Mouse (Mus musculus) layer of hippocampus, adult 2 months (tissue): ENCODE results near the gene Gys1. TPM values are rescaled to one million over a fixed set of nuclear protein-coding genes. Genes with fewer than 3 reads are reported as not detected.

Source experiments
- DNase-seq, 2 experiments: peaks; one replicate each; pipeline ENCODE4 v3.0.0; 2022; ENCODE audit warnings: low spot score in 2 of 2
- H3K27ac ChIP-seq: fragments of 200-600 bp; 2 replicates; pipeline ENCODE4 v1.8.1; 2022
- H3K4me3 ChIP-seq: fragments of 200-600 bp; 2 replicates; pipeline ENCODE4 v1.8.1; 2022; ENCODE audit warnings: mild to moderate bottlenecking
- CTCF ChIP-seq: fragments of 200-600 bp; conservative IDR thresholded peaks from 2 replicates; pipeline ENCODE4 v1.8.1; 2022; ENCODE audit warnings: antibody characterized with exemption, mild to moderate bottlenecking, moderate library complexity
- total RNA-seq, 2 experiments: library from RNA; stranded (reverse); gene quantifications; 2 replicates each; pipeline ENCODE4 v1.2.3; 2021

Gys1 gene
- total RNA-seq, 2 experiments from 2014 or later: 16.1 to 20.3 TPM

DNA sequence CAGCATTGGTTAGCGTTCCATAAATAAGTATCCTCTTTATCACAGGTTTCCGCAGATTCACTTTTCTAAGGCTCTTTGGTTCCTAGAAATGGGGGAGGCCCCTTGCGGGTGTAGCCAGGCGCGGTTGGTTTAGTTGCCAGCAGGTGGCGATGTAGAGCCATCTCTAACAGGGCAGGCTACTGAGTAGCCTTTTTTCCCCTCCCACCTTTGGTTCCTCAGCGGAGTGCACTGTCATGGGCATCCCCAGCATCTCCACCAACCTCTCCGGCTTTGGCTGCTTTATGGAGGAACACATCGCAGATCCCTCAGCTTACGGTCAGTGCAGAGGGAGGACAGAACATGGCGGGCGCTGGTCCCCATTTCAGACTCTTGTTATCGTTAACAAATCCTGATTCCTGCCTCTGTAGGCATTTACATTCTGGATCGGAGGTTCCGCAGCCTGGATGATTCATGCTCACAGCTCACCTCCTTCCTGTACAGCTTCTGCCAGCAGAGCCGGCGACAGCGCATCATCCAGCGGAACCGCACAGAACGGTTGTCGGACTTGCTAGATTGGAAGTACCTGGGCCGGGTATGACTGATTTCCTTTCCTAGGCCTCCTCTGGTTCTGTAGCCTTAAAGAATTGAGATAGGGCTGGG is 16.8 kb downstream of the Gys1 start:
- TF ChIP-seq CTCF: peak; percentile 96
- H3K4me3 ChIP-seq: peak overlapping the region; percentile 53
- peak; percentile 84 to 91 for DNase-seq
- peak overlapping the region; percentile 86 for H3K27ac ChIP-seq

DNA sequence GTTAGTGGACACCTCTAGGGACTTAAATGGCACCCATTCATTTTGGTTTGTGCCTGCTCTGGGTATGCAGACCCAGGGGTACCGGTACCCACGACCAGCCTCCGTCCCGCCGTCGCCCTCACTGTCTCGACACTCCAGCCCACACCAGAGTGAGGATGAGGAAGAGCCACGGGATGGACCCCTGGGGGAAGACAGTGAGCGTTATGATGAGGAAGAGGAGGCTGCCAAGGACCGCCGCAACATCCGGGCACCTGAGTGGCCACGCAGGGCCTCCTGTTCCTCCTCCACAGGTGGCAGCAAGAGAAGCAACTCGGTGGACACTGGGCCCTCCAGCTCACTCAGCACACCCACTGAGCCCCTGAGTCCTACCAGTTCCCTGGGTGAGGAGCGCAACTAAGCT is 20.3 kb downstream of the Gys1 start:
- Histone ChIP-seq H3K27ac (no peak overlapping the region), H3K4me3 (no peak overlapping the region)
- TF ChIP-seq CTCF: no peak
- no peak for DNase-seq

DNA sequence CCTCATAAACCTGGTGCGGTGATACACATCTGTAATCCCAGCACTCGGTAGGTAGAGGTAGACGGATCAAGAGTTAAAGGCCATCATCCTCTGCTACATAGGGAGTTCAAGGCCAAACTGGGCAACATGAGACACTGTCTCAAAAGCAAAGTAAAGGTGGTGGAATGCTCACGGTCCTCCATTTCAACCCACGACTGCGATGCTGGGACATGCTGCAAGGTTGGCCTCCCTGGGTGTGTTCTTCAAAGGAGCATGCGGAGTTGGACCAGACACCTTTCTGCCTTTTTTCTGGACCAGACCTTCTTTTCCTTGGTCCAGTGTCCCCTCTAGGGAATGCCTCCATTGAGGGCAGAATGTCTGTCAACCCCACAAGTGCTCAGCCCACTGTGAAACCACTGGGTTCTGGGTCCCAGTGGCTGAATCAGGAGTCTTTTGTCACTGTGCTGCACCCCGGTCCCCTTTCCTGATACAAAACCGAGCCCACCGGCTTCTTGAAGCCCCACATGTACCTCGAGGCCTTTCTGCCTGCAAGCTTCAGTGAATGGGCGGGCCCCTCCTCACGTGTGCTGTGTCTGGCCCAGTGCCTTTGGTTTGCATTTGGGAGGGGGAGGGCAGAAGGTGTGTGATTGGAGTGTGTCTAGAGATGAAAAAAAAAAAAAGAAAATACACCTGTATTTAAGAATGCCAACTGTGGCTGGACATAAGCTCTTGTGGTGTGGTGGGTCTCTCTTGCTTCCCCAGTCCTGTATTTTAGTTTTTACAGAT is 21.5 kb downstream of the Gys1 start:
- Histone ChIP-seq H3K27ac (peak overlapping the region; percentile 72; the same call in 1 of the 2 replicates), H3K4me3 (no peak overlapping the region)
- no peak for DNase-seq
- no peak for TF ChIP-seq CTCF

DNA sequence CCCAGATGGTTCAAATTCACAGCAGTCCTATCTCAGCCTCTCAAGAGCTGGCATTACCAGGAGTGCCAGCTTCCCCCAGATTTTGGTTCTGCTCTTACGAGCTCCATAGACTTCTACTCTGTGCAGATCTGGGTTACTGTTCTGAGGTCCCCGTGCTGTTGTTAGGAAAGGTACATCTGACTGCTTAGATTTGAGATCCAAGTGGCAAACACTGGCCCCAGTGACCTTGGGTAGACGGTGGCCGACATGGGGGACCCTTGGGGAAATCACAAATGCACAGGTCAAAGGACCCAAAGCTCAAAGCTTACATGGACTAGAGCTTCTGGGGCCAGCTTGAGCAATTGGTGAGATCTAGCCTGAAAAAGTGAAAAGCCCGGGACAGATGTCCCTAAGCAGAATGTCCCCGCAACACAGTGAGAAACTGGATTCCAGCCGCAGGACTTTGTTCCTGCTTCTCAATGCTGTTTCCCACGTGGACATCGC is 22.1 kb downstream of the Gys1 start:
- no peak for DNase-seq
- no peak for TF ChIP-seq CTCF
- Histone ChIP-seq H3K27ac (peak overlapping the region; percentile 72), H3K4me3 (no peak overlapping the region; the same call in 1 of the 2 replicates)

DNA sequence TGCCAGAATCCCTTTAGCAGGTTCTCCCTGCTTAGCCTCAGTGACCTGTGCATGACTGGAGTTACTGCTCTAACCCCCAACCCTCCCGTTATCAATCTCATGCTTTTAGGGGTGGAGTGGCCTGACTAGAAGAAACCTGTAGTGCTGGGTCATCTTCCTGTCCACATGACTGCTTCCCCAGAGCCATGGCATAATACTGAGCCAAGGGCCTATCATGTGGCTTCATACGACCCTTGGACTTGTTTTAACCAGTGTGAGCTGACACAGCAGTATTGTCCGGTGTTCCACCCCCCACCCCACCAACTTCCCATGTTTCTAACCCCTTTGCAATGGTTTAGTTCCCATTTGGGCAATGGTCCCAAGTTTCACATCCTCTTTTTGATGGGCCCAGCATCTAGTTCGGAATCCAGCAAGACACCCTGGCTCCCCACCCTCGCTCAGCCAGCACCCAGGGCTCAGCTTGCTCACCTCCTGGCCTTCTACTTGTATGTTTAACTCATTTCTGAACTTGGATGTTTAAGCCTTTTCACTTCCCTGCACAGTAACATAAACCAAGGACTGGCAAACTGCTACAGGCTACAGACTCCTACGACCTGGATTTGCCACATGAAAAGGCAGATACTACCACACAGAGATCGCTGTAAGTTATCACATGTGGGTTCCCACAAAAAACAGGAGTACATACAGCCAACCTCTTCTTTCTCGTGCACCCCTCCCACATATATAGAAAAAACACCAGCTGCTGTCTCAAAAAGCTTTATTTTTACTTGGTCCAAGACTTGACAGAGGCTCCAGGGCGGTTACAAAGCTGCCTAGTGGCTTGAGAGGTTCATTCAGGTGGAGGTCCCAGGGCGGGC is 22.8 kb downstream of the Gys1 start:
- no peak for TF ChIP-seq CTCF
- no peak for DNase-seq
- Histone ChIP-seq H3K4me3 (peak overlapping the region; percentile 96), H3K27ac (peak overlapping the region; percentile 72)

DNA sequence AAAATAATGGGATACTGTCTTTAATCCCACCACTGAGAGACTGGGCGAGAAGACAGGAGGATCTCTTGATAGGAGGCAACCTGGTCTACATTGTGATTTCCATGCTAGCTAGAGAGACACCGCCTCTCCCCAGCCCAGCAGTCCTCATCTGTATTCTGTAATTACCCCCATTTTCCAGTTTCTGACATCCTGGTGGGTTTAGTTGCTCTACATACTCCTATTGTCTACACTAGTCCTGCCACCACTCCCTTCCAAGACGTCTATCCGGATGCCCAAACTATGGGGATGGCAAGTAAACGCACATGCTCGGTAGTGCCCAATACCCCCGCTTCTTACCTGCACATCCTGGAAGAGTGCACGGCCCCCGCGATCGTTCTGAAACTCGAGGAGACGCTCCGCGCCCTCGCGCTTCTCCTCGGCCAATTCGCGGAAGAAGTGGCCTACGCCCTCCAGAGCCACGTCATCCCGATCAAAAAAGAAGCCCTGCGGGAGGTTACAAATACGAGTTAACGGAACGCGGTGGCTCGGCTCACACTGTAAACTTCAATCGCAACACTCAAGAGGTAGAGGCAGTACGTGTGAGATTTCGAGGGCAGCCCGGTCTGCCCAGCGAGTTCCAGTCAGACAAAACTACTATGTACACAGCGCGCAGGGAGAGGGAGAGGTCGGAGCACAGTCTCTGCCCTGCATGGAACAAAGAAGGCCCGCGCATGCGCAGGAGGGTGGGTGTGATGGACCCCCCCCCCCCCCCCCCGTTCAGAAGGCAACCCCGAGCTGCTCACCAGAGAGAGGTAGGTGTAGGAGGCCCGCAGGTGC is 24.3 kb downstream of the Gys1 start:
- Histone ChIP-seq H3K4me3 (peak overlapping the region; percentile 96), H3K27ac (peak overlapping the region; percentile 94)
- TF ChIP-seq CTCF: no peak
- peak; percentile 57 to 79 for DNase-seq

DNA sequence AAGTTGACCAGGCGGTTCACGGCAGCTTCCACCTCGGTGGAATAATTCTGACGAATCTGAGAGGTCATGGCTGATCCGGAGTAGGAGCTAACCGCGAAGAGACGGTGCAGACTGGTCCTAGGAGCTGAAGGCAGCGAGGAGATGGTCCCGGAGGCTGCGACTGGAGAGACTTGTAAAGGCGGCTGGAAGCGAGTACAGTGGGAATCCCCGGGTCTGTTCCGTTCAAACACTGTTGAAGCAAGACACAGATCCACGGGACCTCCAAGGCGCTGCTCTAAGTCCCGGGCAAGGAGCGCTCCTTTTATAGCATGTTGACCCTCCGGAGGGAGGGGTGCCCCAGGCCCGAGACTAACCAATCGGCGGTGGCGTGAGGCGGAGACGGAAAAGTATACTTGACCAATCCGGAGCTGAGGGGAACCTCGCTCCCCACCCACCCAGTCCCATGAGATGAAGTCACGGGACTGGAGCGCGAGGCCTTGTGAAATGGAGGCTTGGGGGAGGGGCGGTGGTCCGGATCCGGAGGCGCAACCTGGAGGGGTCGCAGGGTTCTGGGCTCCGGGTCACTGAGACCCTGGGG is 25.0 kb downstream of the Gys1 start, which contains the start of gene Ftl1:
Gene Ftl1 (minus strand): TSS at position 321 of the 577 bp plus-strand sequence.
- Histone ChIP-seq H3K27ac (peak within 1 kb of the TSS; percentile 94), H3K4me3 (peak within 1 kb of the TSS; percentile 96)
- DNase-seq: peak; percentile 95 to 98

DNA sequence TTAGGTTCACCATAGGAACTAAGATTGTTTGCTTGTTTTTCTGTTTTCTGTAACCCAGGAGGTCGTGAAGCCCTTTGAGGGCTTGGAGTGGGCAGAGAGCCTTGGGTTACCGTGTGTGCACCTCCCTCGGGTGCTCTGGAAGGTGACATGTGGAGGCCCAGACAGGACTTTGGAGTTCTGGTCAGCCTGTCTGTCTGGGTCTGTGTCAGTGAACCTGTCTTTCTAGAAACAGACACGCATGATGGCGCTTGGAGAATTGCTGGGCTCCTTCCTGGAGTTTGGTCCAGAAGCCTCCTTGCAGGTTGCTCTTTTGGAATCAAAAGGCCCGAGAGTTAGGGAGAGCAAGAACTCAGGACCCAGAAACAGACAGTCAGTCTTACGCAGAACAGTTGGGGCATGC is 25.7 kb downstream of the Gys1 start:
- no peak for TF ChIP-seq CTCF
- H3K4me3 ChIP-seq: peak overlapping the region; percentile 96

DNA sequence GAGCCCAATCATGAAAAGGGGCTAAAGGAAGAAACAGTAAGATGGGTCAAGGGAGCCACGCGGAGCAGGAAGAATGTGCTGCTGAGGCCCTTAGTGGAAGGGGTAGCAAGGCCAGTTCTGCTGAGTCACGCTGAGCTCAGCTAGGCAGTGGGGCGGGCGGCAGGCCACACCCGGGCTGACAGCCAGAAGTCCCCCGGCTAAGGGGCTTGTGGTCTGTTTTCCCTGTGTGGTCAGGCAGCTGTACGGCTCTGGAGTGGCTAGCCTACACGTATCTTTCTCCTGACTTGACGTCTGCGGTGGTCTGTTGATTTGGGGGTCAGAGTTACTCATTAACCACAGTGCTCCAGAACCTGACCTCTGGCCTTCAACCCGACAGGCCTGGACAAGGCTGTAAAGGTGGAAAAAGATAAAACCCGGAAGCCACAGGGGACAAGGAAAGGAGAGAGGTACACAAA is 26.2 kb downstream of the Gys1 start:
- TF ChIP-seq CTCF: no peak
- peak overlapping the region; percentile 94 for H3K27ac ChIP-seq
- H3K4me3 ChIP-seq: no peak overlapping the region
- no peak for DNase-seq

More for the DNA sequence above, 25.7 kb downstream of the Gys1 start:
- no peak for DNase-seq
- peak overlapping the region; percentile 94 for H3K27ac ChIP-seq

DNA sequence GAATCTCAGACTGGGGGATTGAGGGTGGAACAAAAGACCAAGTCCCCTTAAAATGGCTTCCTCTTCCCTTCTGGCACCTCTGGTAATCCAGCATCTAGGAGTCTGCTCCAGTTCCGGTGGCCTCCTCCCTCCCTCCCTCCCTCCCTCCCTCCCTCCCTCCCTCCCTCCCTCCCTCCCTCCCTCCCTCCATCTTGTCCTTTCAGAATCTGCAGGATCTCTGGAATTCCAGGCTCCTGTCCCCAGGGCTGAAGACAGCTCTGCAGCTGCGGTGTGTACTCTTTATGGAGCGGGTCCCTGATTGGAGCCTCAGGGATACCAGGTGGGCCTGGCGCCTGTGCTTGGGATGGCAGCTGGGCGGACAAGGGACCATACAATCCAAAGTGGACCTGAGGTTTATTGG is 26.7 kb downstream of the Gys1 start:
- TF ChIP-seq CTCF: no peak
- H3K4me3 ChIP-seq: no peak overlapping the region
- H3K27ac ChIP-seq: peak overlapping the region; percentile 94
- no peak for DNase-seq

DNA sequence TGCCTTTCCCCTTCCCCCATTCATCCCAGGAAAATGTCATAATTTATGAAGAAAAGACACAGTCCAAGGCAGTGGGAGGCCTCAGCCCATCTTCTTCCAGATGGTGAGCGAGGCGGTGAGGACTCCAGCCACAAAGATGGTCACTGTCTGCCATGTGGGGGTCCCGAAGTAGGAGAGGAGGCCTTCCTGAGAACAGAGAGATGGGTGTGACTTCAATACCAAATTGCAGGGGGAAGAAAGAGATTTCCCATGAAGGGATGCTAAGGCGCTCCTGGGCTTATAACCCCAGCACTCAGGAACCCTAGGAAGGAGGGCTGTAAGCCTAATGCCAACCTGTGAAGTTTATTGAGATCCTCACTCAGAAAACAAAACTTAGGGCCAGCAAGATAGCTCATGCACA is 27.1 kb downstream of the Gys1 start:
- no peak for TF ChIP-seq CTCF
- no peak for DNase-seq
- Histone ChIP-seq H3K4me3 (no peak overlapping the region), H3K27ac (no peak overlapping the region)

DNA sequence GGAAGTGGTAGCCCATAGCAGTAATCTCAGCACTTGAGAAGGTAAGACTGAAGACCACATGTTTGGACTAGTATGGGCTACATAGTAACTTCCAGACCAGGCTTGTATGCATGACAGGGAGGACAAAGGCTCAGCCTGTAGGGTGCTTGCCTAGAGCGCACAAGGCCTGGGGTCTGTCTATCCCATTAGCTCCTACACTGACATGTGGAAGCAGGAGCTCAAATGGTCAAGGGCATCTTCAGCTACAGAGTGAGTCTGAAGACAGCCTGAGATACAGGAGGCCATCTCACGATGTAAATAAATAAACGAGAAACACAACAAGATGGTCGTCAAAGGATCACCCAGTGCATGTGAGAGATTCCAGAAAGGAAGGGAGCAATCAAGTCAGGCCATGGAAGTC is 27.7 kb downstream of the Gys1 start:
- TF ChIP-seq CTCF: no peak
- no peak for DNase-seq
- H3K4me3 ChIP-seq: no peak overlapping the region
- H3K27ac ChIP-seq: no peak overlapping the region
